Mouse (Mus musculus) ES-E14 (cell line): ENCODE data around the gene Atl2. TPM values are rescaled to one million over a fixed set of nuclear protein-coding genes. Genes with fewer than 3 reads are reported as not detected.

ENCODE experiments used
- DNase-seq: peaks from one replicate; pipeline ENCODE4 v3.0.0-alpha.2; 2013; ENCODE audit warnings: low read depth, low spot score
- H3K27ac ChIP-seq: 2 replicates; pipeline ENCODE4 v1.5.1; 2012; ENCODE audit warnings: low read depth, mild to moderate bottlenecking, low read length, moderate library complexity, mixed read lengths; ENCODE audit not compliant: poor library complexity, insufficient read depth, severe bottlenecking
- H3K36me3 ChIP-seq: 2 replicates; pipeline ENCODE4 v1.6.1; 2012; ENCODE audit warnings: mild to moderate bottlenecking, low read length, moderate library complexity, mixed read lengths; ENCODE audit not compliant: control insufficient read depth, poor library complexity, insufficient read depth, severe bottlenecking
- H3K4me1 ChIP-seq, 2 experiments: fragments of 150-350 bp in 1 of 2; sonication (generic) in 1 of 2; 2 replicates each; pipeline ENCODE4 v1.6.1; 2012; ENCODE audit warnings: low read length in 2 of 2, mild to moderate bottlenecking in 1 of 2, mixed read lengths in 1 of 2; ENCODE audit not compliant: control insufficient read depth in 2 of 2, insufficient read depth in 2 of 2, poor library complexity in 1 of 2
- H3K4me3 ChIP-seq, 2 experiments: fragments of 150-350 bp in 1 of 2; sonication (generic) in 1 of 2; 2 replicates each; pipeline ENCODE4 v1.5.1; 2012; ENCODE audit warnings: low read length in 2 of 2, low read depth in 1 of 2, mild to moderate bottlenecking in 1 of 2, mixed read lengths in 1 of 2; ENCODE audit not compliant: insufficient read depth in 1 of 2, poor library complexity in 1 of 2, severe bottlenecking in 1 of 2
- H3K9ac ChIP-seq: 2 replicates; pipeline ENCODE4 v1.6.1; 2012; ENCODE audit warnings: low read depth, mild to moderate bottlenecking, low read length, mixed read lengths; ENCODE audit not compliant: poor library complexity, insufficient read depth, severe bottlenecking
- H3K9me3 ChIP-seq: fragments of 150-350 bp; sonication (generic); 2 replicates; pipeline ENCODE4 v1.6.1; 2012; ENCODE audit warnings: low read depth, mild to moderate bottlenecking, low read length; ENCODE audit not compliant: control insufficient read depth, insufficient read depth
- CHD2 ChIP-seq: IDR thresholded peaks from 2 replicates; pipeline ENCODE4 v1.6.1; 2014; ENCODE audit warnings: mild to moderate bottlenecking, low read depth, low read length, inconsistent platforms
- HCFC1 ChIP-seq: IDR thresholded peaks from 2 replicates; pipeline ENCODE4 v1.6.1; 2012; ENCODE audit warnings: low read length, inconsistent platforms, borderline replicate concordance; ENCODE audit not compliant: insufficient read depth
- MAFK ChIP-seq: IDR thresholded peaks from 2 replicates; pipeline ENCODE4 v1.6.1; 2014; ENCODE audit warnings: mild to moderate bottlenecking, low read depth, low read length, inconsistent platforms; ENCODE audit not compliant: insufficient read depth
- ZC3H11A ChIP-seq: IDR thresholded peaks from 2 replicates; pipeline ENCODE4 v1.6.1; 2012; ENCODE audit warnings: low read depth, mild to moderate bottlenecking, inconsistent platforms, low read length, borderline replicate concordance
- ZNF384 ChIP-seq: IDR thresholded peaks from 2 replicates; pipeline ENCODE4 v1.6.1; 2012; ENCODE audit warnings: low read depth, low read length, inconsistent platforms
- in situ Hi-C, 2 experiments: fragments of 600-800 bp; cut with MboI; formaldehyde crosslinking; loops; one replicate each; pipeline ENCODE4 v1.15.1; 2025; ENCODE audit warnings: low sequenced_read_pairs in 2 of 2, inconsistent platforms in 1 of 2; ENCODE audit not compliant: unreplicated experiment in 2 of 2
- total RNA-seq: library from RNA; depleted of rRNA; stranded (reverse); fragments of 300-350 nt; gene quantifications from 2 replicates; pipeline ENCODE4 v1.2.3, GENCODE M21; 2012; rRNA removed

Gene Atl2
- total RNA-seq, 1 experiment: 44.4 TPM

DNA sequence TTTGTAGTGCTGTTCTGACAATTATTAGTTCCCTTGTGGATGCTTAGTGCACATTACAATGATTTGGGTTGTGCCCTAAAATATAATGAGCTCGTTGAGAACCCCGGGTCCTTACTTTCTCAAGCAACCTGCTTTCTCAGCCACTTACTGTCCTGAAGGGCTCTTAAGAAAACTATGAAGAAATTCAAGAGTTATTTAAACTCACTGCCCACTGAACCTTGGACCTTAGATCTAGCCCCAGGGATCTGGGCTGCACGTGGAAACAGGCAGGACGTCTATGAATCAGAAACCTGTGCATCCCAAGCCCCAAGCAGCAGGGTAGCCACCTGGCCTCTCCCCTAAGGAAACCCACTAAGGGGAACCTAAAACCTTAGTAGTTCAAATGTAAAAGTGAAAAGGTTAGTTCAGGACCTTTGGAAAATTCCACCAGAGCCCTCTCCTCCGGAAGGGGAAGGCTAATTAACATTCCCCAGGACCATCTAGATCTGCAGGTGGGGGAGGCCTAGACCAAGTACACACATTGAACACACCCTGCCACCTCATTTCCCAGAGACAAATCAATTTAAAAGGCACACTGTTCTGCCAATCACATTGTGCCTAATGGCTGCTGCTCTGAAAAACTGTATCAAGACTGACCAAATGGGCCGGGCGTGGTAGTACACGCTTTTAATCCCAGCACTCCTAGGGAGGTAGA lies 88.5 kb downstream of the Atl2 start:
- in situ Hi-C loops: no loop called here
- peak; percentile 15 for DNase-seq
- H3K4me1 ChIP-seq: 0 out of 4 replicates have a peak, but pooled peaks cover 0 to 2% of the 10 kb centered on the region in 2 experiments
- H3K9ac ChIP-seq: no peak overlapping the region
- no peak overlapping the region for H3K4me3 ChIP-seq
- no peaks in the 10 kb centered on the region for H3K9me3 ChIP-seq
- no peaks in the 10 kb centered on the region for H3K36me3 ChIP-seq
- no peak for TF ChIP-seq ZC3H11A
- TF ChIP-seq HCFC1: no peak
- TF ChIP-seq ZNF384: no peak
- no peak for TF ChIP-seq CHD2
- no peak for TF ChIP-seq MAFK
- H3K27ac ChIP-seq: no peak overlapping the region

- Histone ChIP-seq H3K9ac (no peak overlapping the region), H3K9me3 (no peaks in the 10 kb centered on the region), H3K27ac (no peak overlapping the region), H3K4me3 (no peak overlapping the region), H3K4me1 (0 out of 4 replicates have a peak, but pooled peaks cover 0 to 2% of the 10 kb centered on the region in 2 experiments), H3K36me3 (no peaks in the 10 kb centered on the region)
- in situ Hi-C loops: no loop called here
- no peak for DNase-seq
- no peak for TF ChIP-seq ZNF384
- no peak for TF ChIP-seq HCFC1
- TF ChIP-seq ZC3H11A: no peak
- no peak for TF ChIP-seq CHD2
- no peak for TF ChIP-seq MAFK
Observed at GRCm38 (mm10) chr17:79804747-79805146, 91.2 kb downstream of the Atl2 start.

DNA sequence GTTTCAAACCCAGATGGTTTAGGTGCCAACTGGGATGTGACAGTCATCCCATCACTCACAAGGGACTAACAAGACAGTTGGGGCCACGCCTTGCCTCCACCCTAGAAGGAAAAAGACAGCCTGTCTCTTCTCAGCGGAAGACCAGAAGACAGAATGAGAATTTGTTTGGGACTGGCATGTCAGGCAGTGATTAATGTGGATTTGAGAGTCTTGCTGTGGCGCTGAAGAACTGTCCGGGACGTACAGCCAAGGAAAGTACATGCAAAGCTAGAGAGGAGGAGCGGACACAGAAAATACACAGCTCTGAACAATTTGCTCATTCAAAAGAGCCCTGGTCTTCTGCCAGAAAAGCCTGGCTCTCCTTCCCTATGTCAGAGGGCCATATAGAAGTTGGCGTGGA lies 93.9 kb downstream of the Atl2 start:
- no peak for TF ChIP-seq HCFC1
- TF ChIP-seq ZNF384: no peak
- no peak for TF ChIP-seq CHD2
- no peak for TF ChIP-seq ZC3H11A
- TF ChIP-seq MAFK: no peak
- Histone ChIP-seq H3K9ac (no peak overlapping the region), H3K27ac (no peak overlapping the region), H3K4me3 (no peak overlapping the region), H3K4me1 (no peaks in the 10 kb centered on the region), H3K36me3 (no peaks in the 10 kb centered on the region), H3K9me3 (no peaks in the 10 kb centered on the region)
- in situ Hi-C loops: no loop called here
- no peak for DNase-seq

DNA sequence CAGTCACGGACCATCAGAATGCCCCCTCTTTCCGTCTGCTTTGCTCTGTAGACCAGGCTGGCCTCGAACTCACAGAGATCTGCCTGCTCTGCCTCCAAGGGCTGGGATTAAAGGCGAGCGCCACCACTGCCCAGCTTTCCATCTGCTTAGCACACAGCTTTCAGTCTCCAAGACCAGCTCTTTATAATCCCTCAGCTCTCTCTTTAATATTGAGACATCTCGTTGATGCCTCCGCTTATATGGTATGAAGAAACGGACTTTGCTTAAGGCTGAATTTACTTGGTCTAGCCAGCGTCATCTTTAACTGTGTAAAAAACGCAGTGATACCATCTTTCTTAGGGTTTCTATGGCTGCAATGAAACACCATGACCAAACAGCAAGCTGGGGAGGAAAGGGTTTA lies 97.1 kb downstream of the Atl2 start:
- TF ChIP-seq ZC3H11A (no peak), ZNF384 (no peak), HCFC1 (no peak), CHD2 (no peak), MAFK (no peak)
- in situ Hi-C loops: no loop called here

More for the DNA sequence above, 97.1 kb downstream of the Atl2 start:
- H3K27ac ChIP-seq: no peak overlapping the region
- H3K9me3 ChIP-seq: no peaks in the 10 kb centered on the region
- H3K4me3 ChIP-seq: no peak overlapping the region
- H3K36me3 ChIP-seq: no peaks in the 10 kb centered on the region
- no peaks in the 10 kb centered on the region for H3K4me1 ChIP-seq
- no peak for DNase-seq
- H3K9ac ChIP-seq: no peak overlapping the region

Other genes starting within 250 kb of the Atl2 start
- 2.4 and 15.2 TPM in 2 replicates for gene Cyp1b1, start 181.1 kb downstream of the Atl2 start, total RNA-seq
- 36.4 and 40.9 TPM in 2 replicates for gene Hnrnpll, start 166.2 kb upstream of the Atl2 start, total RNA-seq
- 4.0 and 5.3 TPM in 2 replicates for gene Galm, start 231.3 kb upstream of the Atl2 start, total RNA-seq